Mouse (Mus musculus): ENCODE measurements around the gene Sez6l2.

GRCm38 (mm10) chr7:126921563-126921962, 28.8 kb upstream of the Sez6l2 start:
- no peak for TF ChIP-seq CTCF (IDR thresholded peaks at IDR 0.05; ENCODE audit: borderline replicate concordance, insufficient read depth, low read length)
- no peak for TF ChIP-seq POLR2A (IDR thresholded peaks at IDR 0.05; ENCODE audit: low read depth, low read length)

Measured in embryonic fibroblast, embryonic 13.5 days (primary cell).